Mouse (Mus musculus): ENCODE data around the gene Susd2. TPM values are rescaled to one million over a fixed set of nuclear protein-coding genes. Genes with fewer than 3 reads are reported as not detected.

Gene Susd2
- polyA plus RNA-seq, 1 experiment from 2014 or later = 1.5 TPM

GRCm38 (mm10) chr10:75676819-75677565 lies 33.2 kb upstream of the Susd2 start:
- H3K27me3 ChIP-seq (replicated peaks; ENCODE audit: control insufficient read depth, insufficient read depth, low read length) = no peaks in the 10 kb centered on the region
- H3K4me1 ChIP-seq (replicated peaks; ENCODE audit: control insufficient read depth, insufficient read depth, low read length) = no peaks in the 10 kb centered on the region; the same call in 1 of the 2 replicates
- WGBS = 86% methylated on average over 7 of the region's 7 CpGs
- H3K4me3 ChIP-seq (ENCODE audit: low read depth, low read length) = no peak overlapping the region
- no peak overlapping the region for H3K9ac ChIP-seq (ENCODE audit: low read depth, low read length)
- no peaks in the 10 kb centered on the region for H3K9me3 ChIP-seq (ENCODE audit: control insufficient read depth, low read length)
- no peak overlapping the region for H3K27ac ChIP-seq (ENCODE audit: low read depth, low read length)
- no peak overlapping the region for H3K4me2 ChIP-seq
- DNase-seq (ENCODE audit: low spot score) = no peak
- no peak for ATAC-seq (replicated peaks; ENCODE audit: low FRiP score)
- peaks cover 9% of the 10 kb centered on the region for H3K36me3 ChIP-seq (ENCODE audit: control insufficient read depth, insufficient read depth, low read length)

GRCm38 (mm10) chr10:75676286-75676685 lies 32.5 kb upstream of the Susd2 start:
- 84% methylated on average over 2 of the region's 2 CpGs for WGBS
- Histone ChIP-seq H3K27me3 (replicated peaks; ENCODE audit: control insufficient read depth, insufficient read depth, low read length) (no peaks in the 10 kb centered on the region), H3K36me3 (ENCODE audit: control insufficient read depth, insufficient read depth, low read length) (peaks cover 9% of the 10 kb centered on the region), H3K4me1 (replicated peaks; ENCODE audit: control insufficient read depth, insufficient read depth, low read length) (no peaks in the 10 kb centered on the region; the same call in 1 of the 2 replicates), H3K4me2 (no peak overlapping the region), H3K9me3 (ENCODE audit: control insufficient read depth, low read length) (no peaks in the 10 kb centered on the region), H3K4me3 (ENCODE audit: low read depth, low read length) (no peak overlapping the region), H3K9ac (ENCODE audit: low read depth, low read length) (no peak overlapping the region), H3K27ac (ENCODE audit: low read depth, low read length) (no peak overlapping the region)
- ATAC-seq (replicated peaks; ENCODE audit: low FRiP score) (no peak), DNase-seq (ENCODE audit: low spot score) (no peak)

- no peak overlapping the region for H3K9ac ChIP-seq (ENCODE audit: low read depth, low read length)
Observed at GRCm38 (mm10) chr10:75675594-75675993, 31.8 kb upstream of the Susd2 start.

GRCm38 (mm10) chr10:75669936-75670335 lies 26.1 kb upstream of the Susd2 start:
- Histone ChIP-seq H3K4me2 (no peak overlapping the region), H3K9ac (ENCODE audit: low read depth, low read length) (no peak overlapping the region), H3K4me3 (ENCODE audit: low read depth, low read length) (no peak overlapping the region), H3K27me3 (replicated peaks; ENCODE audit: control insufficient read depth, insufficient read depth, low read length) (peaks cover 8% of the 10 kb centered on the region; the same call in 1 of the 2 replicates), H3K4me1 (replicated peaks; ENCODE audit: control insufficient read depth, insufficient read depth, low read length) (peaks cover 14% of the 10 kb centered on the region), H3K27ac (ENCODE audit: low read depth, low read length) (no peak overlapping the region), H3K36me3 (ENCODE audit: control insufficient read depth, insufficient read depth, low read length) (peaks cover 8% of the 10 kb centered on the region; the same call in 1 of the 2 replicates), H3K9me3 (ENCODE audit: control insufficient read depth, low read length) (no peaks in the 10 kb centered on the region)
- 94% methylated on average over 1 of the region's 1 CpGs for WGBS
- DNase-seq (ENCODE audit: low spot score) (no peak), ATAC-seq (replicated peaks; ENCODE audit: low FRiP score) (no peak)

More at GRCm38 (mm10) chr10:75675594-75675993, 31.8 kb upstream of the Susd2 start:
- Histone ChIP-seq H3K4me3 (ENCODE audit: low read depth, low read length) (no peak overlapping the region), H3K4me2 (no peak overlapping the region), H3K27ac (ENCODE audit: low read depth, low read length) (no peak overlapping the region), H3K4me1 (replicated peaks; ENCODE audit: control insufficient read depth, insufficient read depth, low read length) (no peaks in the 10 kb centered on the region; the same call in 1 of the 2 replicates), H3K9me3 (ENCODE audit: control insufficient read depth, low read length) (no peaks in the 10 kb centered on the region), H3K27me3 (replicated peaks; ENCODE audit: control insufficient read depth, insufficient read depth, low read length) (no peaks in the 10 kb centered on the region), H3K36me3 (ENCODE audit: control insufficient read depth, insufficient read depth, low read length) (peaks cover 10% of the 10 kb centered on the region)
- DNase-seq (ENCODE audit: low spot score) = no peak
- no peak for ATAC-seq (replicated peaks; ENCODE audit: low FRiP score)
- WGBS = 83% methylated on average over 8 of the region's 8 CpGs

- Histone ChIP-seq H3K9ac (ENCODE audit: low read depth, low read length) (peak overlapping the region; percentile 68), H3K4me1 (replicated peaks; ENCODE audit: control insufficient read depth, insufficient read depth, low read length) (peaks cover 14% of the 10 kb centered on the region), H3K27ac (ENCODE audit: low read depth, low read length) (no peak overlapping the region), H3K9me3 (ENCODE audit: control insufficient read depth, low read length) (no peaks in the 10 kb centered on the region), H3K27me3 (replicated peaks; ENCODE audit: control insufficient read depth, insufficient read depth, low read length) (peaks cover 8% of the 10 kb centered on the region; the same call in 1 of the 2 replicates), H3K4me2 (peak overlapping the region; percentile 100), H3K4me3 (ENCODE audit: low read depth, low read length) (peak overlapping the region; percentile 72), H3K36me3 (ENCODE audit: control insufficient read depth, insufficient read depth, low read length) (peaks cover 11% of the 10 kb centered on the region; the same call in 1 of the 2 replicates)
- WGBS = 2% methylated on average over 23 of the region's 23 CpGs
- DNase-seq (ENCODE audit: low spot score) (no peak), ATAC-seq (replicated peaks; ENCODE audit: low FRiP score) (peak; percentile 62)
Observed at GRCm38 (mm10) chr10:75667911-75668270, 24.1 kb upstream of the Susd2 start.

GRCm38 (mm10) chr10:75667115-75667910 lies 23.5 kb upstream of the Susd2 start:
- H3K4me3 ChIP-seq (ENCODE audit: low read depth, low read length) = peak overlapping the region; percentile 72
- H3K9ac ChIP-seq (ENCODE audit: low read depth, low read length) = peak overlapping the region; percentile 68
- peaks cover 8% of the 10 kb centered on the region; the same call in 1 of the 2 replicates for H3K27me3 ChIP-seq (replicated peaks; ENCODE audit: control insufficient read depth, insufficient read depth, low read length)
- ATAC-seq (replicated peaks; ENCODE audit: low FRiP score) (peak; percentile 63), DNase-seq (ENCODE audit: low spot score) (peak; percentile 70)
- peak overlapping the region; percentile 100 for H3K4me2 ChIP-seq
- no peaks in the 10 kb centered on the region for H3K9me3 ChIP-seq (ENCODE audit: control insufficient read depth, low read length)
- 2% methylated on average over 63 of the region's 63 CpGs for WGBS
- no peak overlapping the region for H3K27ac ChIP-seq (ENCODE audit: low read depth, low read length)
- H3K4me1 ChIP-seq (replicated peaks; ENCODE audit: control insufficient read depth, insufficient read depth, low read length) = peaks cover 14% of the 10 kb centered on the region
- H3K36me3 ChIP-seq (ENCODE audit: control insufficient read depth, insufficient read depth, low read length) = peaks cover 11% of the 10 kb centered on the region

- H3K4me1 ChIP-seq (replicated peaks; ENCODE audit: control insufficient read depth, insufficient read depth, low read length) = peaks cover 14% of the 10 kb centered on the region
- WGBS = 57% methylated on average over 4 of the region's 4 CpGs
- ATAC-seq (replicated peaks; ENCODE audit: low FRiP score) = no peak
Observed at GRCm38 (mm10) chr10:75666451-75667030, 22.7 kb upstream of the Susd2 start.

GRCm38 (mm10) chr10:75664673-75665270 lies 21.0 kb upstream of the Susd2 start:
- Histone ChIP-seq H3K4me1 (replicated peaks; ENCODE audit: control insufficient read depth, insufficient read depth, low read length) (peaks cover 14% of the 10 kb centered on the region), H3K9me3 (ENCODE audit: control insufficient read depth, low read length) (no peaks in the 10 kb centered on the region), H3K27me3 (replicated peaks; ENCODE audit: control insufficient read depth, insufficient read depth, low read length) (peaks cover 8% of the 10 kb centered on the region; the same call in 1 of the 2 replicates), H3K36me3 (ENCODE audit: control insufficient read depth, insufficient read depth, low read length) (peaks cover 27% of the 10 kb centered on the region), H3K4me2 (no peak overlapping the region), H3K4me3 (ENCODE audit: low read depth, low read length) (no peak overlapping the region), H3K9ac (ENCODE audit: low read depth, low read length) (no peak overlapping the region), H3K27ac (ENCODE audit: low read depth, low read length) (no peak overlapping the region)
- ATAC-seq (replicated peaks; ENCODE audit: low FRiP score) = no peak
- 86% methylated on average over 6 of the region's 6 CpGs for WGBS
- DNase-seq (ENCODE audit: low spot score) = no peak

More at GRCm38 (mm10) chr10:75666451-75667030, 22.7 kb upstream of the Susd2 start:
- no peak for DNase-seq (ENCODE audit: low spot score)
- peaks cover 18% of the 10 kb centered on the region for H3K36me3 ChIP-seq (ENCODE audit: control insufficient read depth, insufficient read depth, low read length)
- H3K4me2 ChIP-seq = peak overlapping the region; percentile 100
- peaks cover 8% of the 10 kb centered on the region; the same call in 1 of the 2 replicates for H3K27me3 ChIP-seq (replicated peaks; ENCODE audit: control insufficient read depth, insufficient read depth, low read length)
- H3K27ac ChIP-seq (ENCODE audit: low read depth, low read length) = no peak overlapping the region
- H3K9ac ChIP-seq (ENCODE audit: low read depth, low read length) = no peak overlapping the region; the same call in 1 of the 2 replicates
- no peaks in the 10 kb centered on the region for H3K9me3 ChIP-seq (ENCODE audit: control insufficient read depth, low read length)
- peak overlapping the region; percentile 72; the same call in 1 of the 2 replicates for H3K4me3 ChIP-seq (ENCODE audit: low read depth, low read length)

All from liver, embryonic 11.5 days (tissue).